Mouse (Mus musculus) layer of hippocampus, postnatal 25 days (tissue): ENCODE results near the gene Tex52. TPM values are rescaled to one million over a fixed set of nuclear protein-coding genes. Genes with fewer than 3 reads are reported as not detected.

Source experiments
- DNase-seq, 2 experiments: peaks; one replicate each; pipeline ENCODE4 v3.0.0; 2022; ENCODE audit warnings: mixed read lengths in 2 of 2, low spot score in 1 of 2; ENCODE audit errors: extremely low spot score in 1 of 2
- total RNA-seq, 2 experiments: library from RNA; stranded (reverse); gene quantifications; 2 replicates each; pipeline ENCODE4 v1.2.3; 2021

Tex52 gene
- 1 to 10 TPM in 1 of 2 experiments, under 1 TPM in 1; 0.94 to 1.2 TPM for total RNA-seq

DNA sequence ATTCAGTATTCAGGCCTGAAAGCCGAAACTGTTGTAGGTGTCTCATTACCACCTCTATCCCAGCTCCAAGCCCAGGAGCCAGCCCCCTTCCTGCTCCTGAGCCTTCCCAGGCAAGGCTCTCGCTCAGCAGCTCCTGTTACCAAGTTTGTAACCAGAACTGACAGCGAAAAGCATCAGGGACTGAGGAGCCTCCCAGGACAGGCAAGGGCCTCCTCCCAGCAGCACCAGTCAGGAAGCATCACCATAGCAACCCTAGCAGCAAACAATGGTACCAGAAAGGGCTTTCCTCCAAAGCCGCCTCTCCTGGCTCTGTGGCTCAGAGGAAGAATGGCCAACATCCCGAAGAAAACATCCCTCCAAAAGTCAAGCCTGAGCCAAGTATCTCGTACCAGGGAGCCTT, at the start of gene Tex52, which contains the start of gene Gm44596:
Gene Tex52 (plus strand): TSS at position 265 of the 400 bp plus-strand sequence.
Gene Gm44596 (plus strand): TSS at position 312 of the 400 bp plus-strand sequence.
- DNase-seq, result peak; percentile 12 to 28

DNA sequence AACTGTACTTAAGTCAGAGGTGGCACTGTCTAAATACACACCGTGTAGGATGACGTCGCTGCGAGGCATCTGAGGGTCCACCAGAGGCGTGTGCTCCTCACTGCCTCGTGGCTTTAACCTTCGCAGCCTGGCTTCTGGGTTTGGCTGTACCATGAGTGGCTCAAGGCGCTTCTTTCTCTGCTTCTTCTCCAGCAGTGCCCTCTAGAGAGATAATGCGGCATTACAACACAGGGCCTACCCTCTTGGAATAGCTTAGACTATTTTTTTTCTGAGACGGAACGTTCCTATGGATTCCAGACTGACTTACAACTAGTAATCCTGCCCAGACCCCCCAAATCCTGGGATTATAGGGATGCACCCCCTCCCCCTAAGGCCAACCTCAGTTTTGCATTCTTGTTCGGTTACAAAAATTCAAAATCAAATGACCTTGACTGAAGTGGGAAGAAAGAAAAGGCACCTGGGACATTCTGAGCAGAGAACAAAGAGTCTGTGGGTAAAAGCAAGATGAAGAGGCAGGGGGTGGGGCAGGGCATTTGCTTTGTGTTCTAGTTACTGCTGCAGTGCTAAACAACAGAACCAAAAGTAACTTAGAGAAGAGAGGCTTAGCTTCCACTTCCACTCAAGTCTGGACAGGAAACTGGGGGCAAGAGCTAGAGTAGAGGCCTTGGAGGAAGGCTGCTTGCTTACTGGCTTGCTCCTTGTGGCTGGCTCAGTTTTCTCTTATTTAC, 40.7 kb upstream of the Tex52 start:
- peak; percentile 38 to 84 for DNase-seq

- no peak for DNase-seq
These were observed 37.8 kb upstream of the Tex52 start for GRCm38 (mm10) chr6:128337467-128337866.

DNA sequence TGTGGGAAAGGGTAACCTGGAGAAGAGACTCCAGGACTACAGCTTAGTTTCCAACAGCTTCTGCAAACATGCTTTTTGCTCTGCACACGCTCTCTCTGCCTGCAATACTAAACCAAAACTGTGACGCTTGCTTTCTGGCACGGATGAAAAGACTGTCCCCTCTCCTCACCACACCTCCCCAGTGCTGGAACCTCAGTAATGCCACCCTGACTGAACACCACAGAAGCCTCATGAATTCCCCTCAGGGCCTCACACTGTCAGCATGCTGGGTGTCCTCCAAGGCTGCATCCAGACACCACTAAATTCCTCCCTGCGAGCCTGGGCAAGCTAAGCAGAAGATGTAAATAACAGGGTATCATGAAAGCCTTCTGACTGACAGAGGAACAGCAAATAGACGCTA, 36.4 kb upstream of the Tex52 start:
- no peak for DNase-seq

DNA sequence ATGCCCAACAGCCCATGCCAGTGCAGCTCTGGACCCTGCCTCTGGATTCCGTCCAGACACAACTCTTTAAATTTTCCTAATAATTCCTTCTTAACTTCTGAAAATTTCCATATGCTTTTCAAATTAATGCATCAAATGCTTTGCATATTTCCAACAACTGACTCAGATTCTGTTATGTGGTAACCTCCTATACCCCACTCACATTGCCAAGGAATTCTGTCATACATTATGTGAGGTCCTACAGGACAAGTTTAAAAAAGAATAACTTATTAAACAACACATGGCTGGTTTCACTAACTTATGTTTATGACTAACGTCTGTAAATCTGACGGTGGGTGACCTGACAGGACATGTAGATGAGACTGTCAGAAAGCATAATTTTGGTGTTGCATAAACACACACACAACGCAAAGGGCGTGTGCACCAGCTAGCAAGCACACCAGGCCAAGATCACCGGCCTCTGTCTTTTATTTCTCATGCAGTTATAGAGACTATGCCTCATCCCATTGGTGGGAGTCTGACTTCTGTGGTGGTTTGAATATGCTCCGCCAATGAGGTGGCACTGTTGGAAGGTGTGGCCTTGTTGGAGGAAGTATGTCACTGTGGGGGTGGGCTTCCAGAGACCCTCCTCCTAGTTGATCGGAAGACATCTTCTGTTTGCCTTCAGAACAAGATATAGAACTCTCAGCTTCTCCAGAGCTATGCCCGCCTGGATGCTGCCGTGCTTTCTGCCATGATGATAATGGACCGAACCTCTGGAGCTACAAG, 33.1 kb upstream of the Tex52 start:
- no peak for DNase-seq

DNA sequence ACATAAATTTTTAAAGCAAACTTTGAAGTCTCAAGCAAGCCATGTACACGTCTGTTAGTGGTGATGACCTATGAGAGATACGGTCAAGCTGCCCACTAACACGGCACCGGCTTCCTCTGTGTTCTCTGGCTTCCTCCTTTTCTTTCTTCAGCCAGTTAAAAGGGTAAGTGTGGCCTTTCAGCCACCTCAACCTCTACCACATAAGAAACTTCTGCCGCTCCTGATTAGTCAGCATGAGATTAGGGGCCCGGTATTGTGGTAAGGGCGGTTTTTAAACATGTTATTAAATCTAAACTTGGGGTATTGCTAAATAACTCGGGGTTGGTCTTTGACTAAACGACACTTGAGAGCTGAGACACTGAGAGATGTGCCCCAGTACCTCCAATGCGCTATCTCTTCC, 29.6 kb upstream of the Tex52 start:
- DNase-seq, result no peak

- DNase-seq, result no peak
These were observed 28.5 kb upstream of the Tex52 start for GRCm38 (mm10) chr6:128346782-128347181.

DNA sequence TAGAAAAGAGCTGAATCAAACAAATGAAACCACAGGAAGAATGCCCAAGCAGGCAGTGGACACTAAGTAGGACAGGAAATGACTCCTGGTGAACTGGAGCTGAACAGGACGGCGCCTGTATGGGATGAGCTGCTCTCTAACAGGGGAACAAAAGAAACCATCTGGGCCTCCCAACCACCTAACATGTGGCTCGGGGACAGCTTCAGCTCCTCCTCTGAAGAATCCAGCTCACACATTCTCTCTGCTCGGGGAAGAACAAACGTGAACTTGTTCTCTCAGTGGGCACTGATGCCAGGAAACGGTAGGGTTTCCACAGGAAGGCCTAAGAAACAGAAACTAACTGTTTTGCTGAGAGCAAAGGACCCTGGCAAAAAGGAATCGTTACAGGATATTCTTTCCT, 25.5 kb upstream of the Tex52 start:
- no peak for DNase-seq

GRCm38 (mm10) chr6:128354140-128354539, 21.1 kb upstream of the Tex52 start:
- DNase-seq, result no peak

DNA sequence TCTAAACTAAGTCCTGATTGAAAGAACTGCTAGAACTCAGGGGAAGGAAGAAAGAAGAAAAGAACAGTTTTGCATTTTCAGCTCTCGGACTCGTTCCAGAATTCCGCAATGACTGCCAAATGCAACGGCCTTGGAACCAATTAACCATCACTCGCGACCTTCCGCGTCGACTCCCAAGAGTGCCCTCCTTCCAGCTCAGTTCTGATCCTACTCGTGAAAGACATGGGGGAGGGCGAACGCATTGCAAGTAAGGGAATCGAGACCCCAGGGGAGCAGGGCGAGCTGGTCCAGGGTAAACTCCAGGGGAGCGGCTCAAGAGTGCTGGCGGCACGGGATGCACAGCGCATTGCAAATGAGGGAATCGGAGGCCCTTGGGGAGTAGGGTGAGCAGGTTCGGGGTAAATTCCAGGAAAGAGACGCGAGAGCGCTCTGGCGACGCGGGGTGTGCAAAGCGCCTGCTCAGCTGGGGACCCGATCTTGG, 20.0 kb upstream of the Tex52 start:
- DNase-seq, result peak in 1 of 2 experiments; percentile 39

GRCm38 (mm10) chr6:128355726-128356416, 19.4 kb upstream of the Tex52 start, which contains the start of gene Tulp3:
Gene Tulp3, minus strand, starts transcription at chr6:128355851.
- peak; percentile 93 to 96 for DNase-seq

DNA sequence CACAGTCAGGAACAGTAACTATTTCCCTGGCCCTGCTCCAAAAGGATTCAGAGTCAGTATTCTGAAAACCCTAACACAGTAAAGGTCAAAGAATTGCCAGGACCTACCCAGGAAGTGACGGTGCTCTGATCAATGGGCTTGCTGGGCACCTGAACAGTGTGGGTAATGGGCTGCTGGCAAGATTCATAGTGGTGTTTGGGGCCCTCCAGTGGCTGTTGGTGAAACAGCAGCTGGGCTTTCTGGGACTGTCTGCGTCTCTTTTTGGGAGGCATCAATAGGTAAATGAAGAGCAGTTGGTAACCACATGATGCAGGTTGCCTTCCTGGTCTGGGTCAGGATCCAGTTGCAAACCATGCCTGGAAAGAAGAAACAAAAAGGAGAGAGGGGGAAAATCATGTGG, 16.3 kb upstream of the Tex52 start:
- DNase-seq, result peak; percentile 66 to 82

- DNase-seq, result no peak
These were observed 13.4 kb upstream of the Tex52 start for GRCm38 (mm10) chr6:128361901-128362300.

DNA sequence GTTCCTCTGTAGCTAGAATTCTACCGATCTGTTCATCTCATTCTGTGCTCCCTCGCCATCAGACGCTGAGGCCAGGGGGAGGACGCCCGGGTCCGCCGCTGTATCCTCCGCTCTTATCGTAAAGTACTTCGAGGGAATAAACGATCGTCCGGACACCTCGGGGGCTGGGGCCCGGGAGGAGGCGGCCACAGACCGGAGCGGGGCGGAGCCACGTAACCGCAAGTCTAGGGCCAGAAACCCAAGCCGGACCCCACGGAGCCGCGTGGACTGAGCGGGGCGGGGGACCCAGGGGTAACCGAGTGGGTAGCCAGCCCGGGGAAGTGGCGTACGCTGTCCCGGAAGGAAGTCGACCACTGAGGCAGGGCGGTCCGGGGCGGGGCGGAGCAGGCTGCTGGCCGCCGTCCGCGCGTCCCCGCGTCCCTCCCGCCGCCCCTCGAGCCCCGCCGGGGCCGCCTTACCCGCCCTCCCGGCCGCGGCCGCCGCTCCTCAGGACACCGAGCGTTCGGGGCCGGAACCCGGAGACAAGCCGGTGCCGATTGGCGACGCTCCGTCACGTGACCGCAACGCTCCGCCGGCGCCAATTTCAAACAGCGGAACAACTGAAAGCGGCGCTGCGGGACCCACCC, 12.8 kb upstream of the Tex52 start, which contains the start of the genes Rhno1 and Foxm1:
Gene Rhno1 (minus strand): TSS at position 531 of the 626 bp plus-strand sequence.
Gene Foxm1 (plus strand): TSS at position 587 of the 626 bp plus-strand sequence.
- peak; percentile 75 to 79 for DNase-seq

GRCm38 (mm10) chr6:128363007-128363825, 12.0 kb upstream of the Tex52 start:
- no peak for DNase-seq

GRCm38 (mm10) chr6:128364721-128365120, 10.5 kb upstream of the Tex52 start:
- DNase-seq, result no peak

- no peak for DNase-seq
These were observed 8.8 kb upstream of the Tex52 start for GRCm38 (mm10) chr6:128366466-128366865.

DNA sequence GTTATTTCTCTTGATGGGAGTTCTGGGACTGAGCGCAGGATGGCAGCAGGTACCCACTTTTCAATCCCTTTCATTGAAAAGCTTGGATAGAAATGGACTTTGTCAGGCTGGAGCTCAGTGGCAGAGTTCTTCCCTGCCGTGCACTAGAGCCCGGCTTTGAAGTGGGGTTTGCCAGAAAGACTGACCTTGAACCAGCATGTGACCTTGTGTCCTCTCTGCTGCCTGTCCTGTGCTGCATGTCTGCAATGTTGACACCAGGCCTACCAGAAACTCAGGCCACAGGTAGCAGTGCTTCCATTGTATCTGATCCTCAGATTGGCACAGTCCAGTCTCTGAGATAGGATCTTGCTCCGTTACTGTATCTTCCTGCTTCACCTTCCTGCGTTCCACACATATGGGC, 5.2 kb upstream of the Tex52 start:
- no peak for DNase-seq

- DNase-seq, result no peak
These were observed 1.3 kb downstream of the Tex52 start for GRCm38 (mm10) chr6:128376371-128377085.
